Mouse (Mus musculus) kidney, embryonic 14.5 days (tissue): ENCODE measurements at regions not wholly inside any gene's neighbourhood (a gene's known extent, or its start where the extent isn't known, plus 50 kb on each side); places are given as distances from the start of the nearest gene placed in this dataset.

Source experiments
- ATAC-seq: fragments of 200-750 bp; cut with Nextera tagmentation; 2 replicates; pipeline ENCODE4 v1.8.0; 2017; ENCODE audit warnings: moderate number of reproducible peaks, mild to moderate bottlenecking, moderate TSS enrichment, moderate library complexity; ENCODE audit not compliant: low FRiP score, low TSS enrichment
- H3K27ac ChIP-seq: fragments of 300-500 bp; sonication (generic); 2 replicates; pipeline ENCODE4 v1.5.1; 2014; ENCODE audit warnings: low read depth, mild to moderate bottlenecking, low read length, moderate library complexity, mixed read lengths
- H3K27me3 ChIP-seq: fragments of 300-500 bp; sonication (generic); 2 replicates; pipeline ENCODE4 v1.6.1; 2014; ENCODE audit warnings: mild to moderate bottlenecking, low read length; ENCODE audit not compliant: control insufficient read depth, insufficient read depth
- H3K36me3 ChIP-seq: fragments of 300-500 bp; sonication (generic); 2 replicates; pipeline ENCODE4 v1.6.1; 2014; ENCODE audit warnings: low read length, mixed read lengths; ENCODE audit not compliant: control insufficient read depth, insufficient read depth
- H3K4me1 ChIP-seq: fragments of 300-500 bp; sonication (generic); 2 replicates; pipeline ENCODE4 v1.6.1; 2014; ENCODE audit warnings: low read length, mixed read lengths; ENCODE audit not compliant: control insufficient read depth, insufficient read depth
- H3K4me2 ChIP-seq: fragments of 300-500 bp; sonication (generic); replicated peaks from 2 replicates; pipeline ENCODE4 v1.6.1; 2014; ENCODE audit warnings: low read depth, mild to moderate bottlenecking, low read length
- H3K4me3 ChIP-seq: fragments of 300-500 bp; sonication (generic); 2 replicates; pipeline ENCODE4 v1.5.1; 2014; ENCODE audit warnings: mild to moderate bottlenecking, low read length
- H3K9ac ChIP-seq: fragments of 300-500 bp; sonication (generic); 2 replicates; pipeline ENCODE4 v1.6.1; 2014; ENCODE audit warnings: low read depth, mild to moderate bottlenecking, low read length, moderate library complexity
- H3K9me3 ChIP-seq: fragments of 300-500 bp; sonication (generic); 2 replicates; pipeline ENCODE4 v1.6.1; 2016; ENCODE audit warnings: low read length; ENCODE audit not compliant: control insufficient read depth
- WGBS: fragments of 180-500 bp; shearing (Covaris S2); extraction: QIAGEN DNeasy Blood & Tissue Kit; methylation state at CpG from one replicate; pipeline ENCODE4 v1.1.7; 2014; 5-methylcytosine and 5-hydroxymethylcytosine counted together

DNA sequence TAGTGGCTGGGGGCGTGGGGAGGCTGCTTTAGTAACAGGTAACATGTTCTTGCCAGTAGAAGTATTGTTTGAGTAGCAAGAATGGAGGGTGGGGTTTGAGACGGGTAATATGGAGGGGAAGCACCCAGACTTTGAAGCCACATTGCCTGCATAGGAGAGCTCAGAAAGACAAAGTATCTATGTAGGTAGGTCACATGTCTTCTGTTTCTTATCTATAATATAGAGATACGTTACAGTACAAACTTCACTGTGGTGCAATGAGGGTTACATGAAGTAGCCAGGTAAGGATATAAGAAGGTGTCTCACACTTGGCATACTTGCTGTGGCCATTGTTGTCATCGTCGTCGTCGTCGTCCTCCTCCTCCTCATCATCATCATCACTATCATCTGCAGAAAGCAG lies 77.6 kb upstream of the Slco3a1 start:
- no peaks in the 10 kb centered on the region for H3K27me3 ChIP-seq
- H3K27ac ChIP-seq = no peak overlapping the region
- H3K4me2 ChIP-seq = no peak overlapping the region
- H3K9ac ChIP-seq = no peak overlapping the region
- H3K9me3 ChIP-seq = no peaks in the 10 kb centered on the region
- H3K4me3 ChIP-seq = no peak overlapping the region
- WGBS = 94% methylated on average over 8 of the region's 8 CpGs
- H3K4me1 ChIP-seq = no peaks in the 10 kb centered on the region
- no peak for ATAC-seq
- H3K36me3 ChIP-seq = no peaks in the 10 kb centered on the region

DNA sequence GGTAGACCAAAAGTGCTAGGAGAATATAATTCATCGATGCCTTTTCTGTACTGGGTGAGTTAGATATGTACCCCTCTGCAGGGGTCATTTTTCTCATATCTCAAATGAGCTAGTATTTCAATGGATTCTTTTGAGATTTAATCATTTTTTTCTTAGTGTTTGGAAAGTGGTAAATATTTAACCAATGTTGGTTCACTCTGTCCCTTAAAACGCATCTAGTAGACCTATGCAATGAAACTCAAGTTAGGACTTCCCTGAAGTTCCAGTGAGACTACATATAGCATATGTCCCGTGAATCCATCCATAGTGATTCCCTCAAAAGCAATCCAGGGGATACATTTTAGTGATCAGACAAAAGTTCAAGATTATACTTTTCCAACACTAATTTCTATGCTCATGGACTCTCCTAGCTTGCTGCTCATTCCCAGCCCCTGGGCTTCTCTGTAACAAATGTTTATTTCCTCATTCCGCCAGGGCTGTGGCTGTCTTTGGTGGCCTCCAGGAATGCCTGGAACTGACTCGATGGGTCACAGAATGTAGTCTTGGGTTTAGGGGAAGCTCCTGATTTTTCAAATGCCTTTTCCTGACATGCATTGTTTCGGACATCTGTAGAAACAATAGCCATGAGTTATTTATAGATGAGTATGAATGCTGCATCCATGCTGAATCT lies 74.4 kb upstream of the Slco3a1 start:
- no peaks in the 10 kb centered on the region for H3K27me3 ChIP-seq
- no peaks in the 10 kb centered on the region for H3K9me3 ChIP-seq
- no peak overlapping the region for H3K27ac ChIP-seq
- H3K4me1 ChIP-seq = no peaks in the 10 kb centered on the region
- no peak for ATAC-seq
- H3K4me3 ChIP-seq = no peak overlapping the region
- H3K9ac ChIP-seq = no peak overlapping the region
- 82% methylated on average over 6 of the region's 6 CpGs for WGBS
- no peaks in the 10 kb centered on the region for H3K36me3 ChIP-seq
- H3K4me2 ChIP-seq = no peak overlapping the region
